ENCODE assay signal across 7 mouse cellular contexts in the genomic region with DNA sequence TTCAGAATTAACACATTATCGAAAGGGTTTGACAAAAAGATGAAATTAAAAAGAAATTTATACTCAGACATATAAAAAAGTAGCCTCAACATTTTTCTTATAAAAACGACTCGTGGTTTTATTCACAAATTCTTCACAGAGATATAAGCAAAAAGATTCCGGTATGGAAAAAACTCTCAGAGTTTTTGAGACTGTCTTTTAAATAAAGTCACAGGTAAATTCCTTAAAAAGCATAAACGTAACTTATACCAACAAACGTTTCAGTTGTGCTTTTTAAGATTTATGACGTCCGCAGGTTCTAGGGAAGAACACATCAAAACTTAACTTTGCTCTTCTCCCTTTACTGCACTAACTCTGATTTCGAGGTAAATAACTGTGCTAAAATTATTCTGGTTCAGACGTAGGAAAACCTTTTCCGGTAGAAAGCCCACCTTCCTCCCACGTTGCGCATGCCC. TPM values are rescaled to one million over a fixed set of nuclear protein-coding genes. Genes with fewer than 3 reads are reported as not detected.
DNase-seq lines count a peak whose midpoint lies in the region; ATAC-seq and TF ChIP-seq lines count a peak whose summit lies in the region.

No protein-coding gene starts in this region.

- no peak for TF ChIP-seq POLR2A in limb, embryonic 14.5 days (IDR thresholded peaks at IDR 0.05; ENCODE audit: borderline replicate concordance, extremely low read depth, insufficient read depth, insufficient read length)

- H3K9ac ChIP-seq in neural tube, embryonic 11.5 days (ENCODE audit: low read length), result no peak overlapping the region; the same call in 1 of the 2 replicates
- peak overlapping the region; percentile 71; the same call in 1 of the 2 replicates for H3K9ac ChIP-seq in forebrain, embryonic 11.5 days (ENCODE audit: low read length)
- H3K9ac ChIP-seq in limb, embryonic 14.5 days (ENCODE audit: low read depth, low read length, severe bottlenecking), result peak overlapping the region; percentile 78
- no peak overlapping the region for H3K9ac ChIP-seq in stomach, embryonic 15.5 days

- peaks cover 6% of the 10 kb centered on the region; the same call in 1 of the 2 replicates for H3K4me1 ChIP-seq in neural tube, embryonic 11.5 days (ENCODE audit: control insufficient read depth, insufficient read depth, low read length)
- H3K4me1 ChIP-seq in forebrain, embryonic 11.5 days (replicated peaks; ENCODE audit: control insufficient read depth, insufficient read depth, low read length), result peaks cover 4% of the 10 kb centered on the region
- H3K4me1 ChIP-seq in limb, embryonic 14.5 days (ENCODE audit: control insufficient read depth, insufficient read depth, low read length), result peaks cover 13% of the 10 kb centered on the region
- H3K4me1 ChIP-seq in stomach, embryonic 15.5 days, result peaks cover 11% of the 10 kb centered on the region

- ATAC-seq in neural tube, embryonic 11.5 days (ENCODE audit: insufficient read depth, low FRiP score, low TSS enrichment), result no peak
- no peak for ATAC-seq in forebrain, embryonic 11.5 days (replicated peaks; ENCODE audit: low FRiP score)
- ATAC-seq in limb, embryonic 14.5 days (ENCODE audit: low FRiP score, low read depth), result no peak
- ATAC-seq in stomach, embryonic 15.5 days (ENCODE audit: insufficient read depth, low FRiP score, low read depth), result no peak

- 1% methylated on average over 13 of the region's 13 CpGs for WGBS in neural tube, embryonic 11.5 days
- under 1% methylated on average over 13 of the region's 13 CpGs for WGBS in forebrain, embryonic 11.5 days
- 1% methylated on average over 13 of the region's 13 CpGs for WGBS in limb, embryonic 14.5 days
- under 1% methylated on average over 13 of the region's 13 CpGs for WGBS in stomach, embryonic 15.5 days

- DNase-seq in neural tube, embryonic 11.5 days (ENCODE audit: low spot score), result no peak
- DNase-seq in neural tube, embryonic 10.5 days (ENCODE audit: extremely low spot score, low spot score), result no peak
- no peak for DNase-seq in forebrain, embryonic 11.5 days (ENCODE audit: low spot score)
- no peak for DNase-seq in limb, embryonic 14.5 days (ENCODE audit: low spot score)
- DNase-seq in embryo, embryonic 10.5 days (ENCODE audit: low spot score), result no peak
- DNase-seq in thymus, postnatal 36 days, result no peak

- H3K4me3 ChIP-seq in neural tube, embryonic 11.5 days (ENCODE audit: low read depth, low read length), result peak overlapping the region; percentile 88
- peak overlapping the region; percentile 65 for H3K4me3 ChIP-seq in forebrain, embryonic 11.5 days (ENCODE audit: low read depth, low read length)
- H3K4me3 ChIP-seq in limb, embryonic 14.5 days (replicated peaks; ENCODE audit: low read length), result peak overlapping the region; percentile 85
- peak overlapping the region; percentile 66 for H3K4me3 ChIP-seq in stomach, embryonic 15.5 days (replicated peaks)

- no peaks in the 10 kb centered on the region for H3K27me3 ChIP-seq in neural tube, embryonic 11.5 days (ENCODE audit: control insufficient read depth, insufficient read depth, low read length)
- H3K27me3 ChIP-seq in forebrain, embryonic 11.5 days (ENCODE audit: control insufficient read depth, insufficient read depth, low read length), result no peaks in the 10 kb centered on the region
- H3K27me3 ChIP-seq in limb, embryonic 14.5 days (ENCODE audit: control insufficient read depth, insufficient read depth, low read length), result no peaks in the 10 kb centered on the region
- peaks cover 7% of the 10 kb centered on the region; the same call in 1 of the 2 replicates for H3K27me3 ChIP-seq in stomach, embryonic 15.5 days (replicated peaks)

- H3K36me3 ChIP-seq in neural tube, embryonic 11.5 days (ENCODE audit: control insufficient read depth, insufficient read depth, low read length), result no peaks in the 10 kb centered on the region
- no peaks in the 10 kb centered on the region; the same call in 1 of the 2 replicates for H3K36me3 ChIP-seq in forebrain, embryonic 11.5 days (ENCODE audit: control insufficient read depth, insufficient read depth, low read length)
- H3K36me3 ChIP-seq in limb, embryonic 14.5 days (ENCODE audit: control insufficient read depth, insufficient read depth, low read length), result peaks cover 19% of the 10 kb centered on the region
- H3K36me3 ChIP-seq in stomach, embryonic 15.5 days, result 0 out of 2 replicates have a peak, but pooled peaks cover 8% of the 10 kb centered on the region

- no peaks in the 10 kb centered on the region for H3K9me3 ChIP-seq in neural tube, embryonic 11.5 days (ENCODE audit: control insufficient read depth, low read length)
- H3K9me3 ChIP-seq in forebrain, embryonic 11.5 days (ENCODE audit: control insufficient read depth, low read length), result no peaks in the 10 kb centered on the region
- no peaks in the 10 kb centered on the region for H3K9me3 ChIP-seq in limb, embryonic 14.5 days (ENCODE audit: control insufficient read depth, low read length)
- H3K9me3 ChIP-seq in stomach, embryonic 15.5 days, result no peaks in the 10 kb centered on the region

- H3K27ac ChIP-seq in neural tube, embryonic 11.5 days (ENCODE audit: low read depth, low read length), result peak overlapping the region; percentile 95
- peak overlapping the region; percentile 74 for H3K27ac ChIP-seq in forebrain, embryonic 11.5 days (ENCODE audit: low read depth, low read length)
- peak overlapping the region; percentile 95 for H3K27ac ChIP-seq in limb, embryonic 14.5 days (replicated peaks; ENCODE audit: low read depth, low read length)
- peak overlapping the region; percentile 94 for H3K27ac ChIP-seq in stomach, embryonic 15.5 days

- H3K4me2 ChIP-seq in neural tube, embryonic 11.5 days (ENCODE audit: low read depth), result peak overlapping the region; percentile 69
- H3K4me2 ChIP-seq in forebrain, embryonic 11.5 days (ENCODE audit: low read depth, low read length, severe bottlenecking), result peak overlapping the region; percentile 80
- H3K4me2 ChIP-seq in limb, embryonic 14.5 days (replicated peaks; ENCODE audit: low read depth, low read length, severe bottlenecking), result peak overlapping the region; percentile 82
- H3K4me2 ChIP-seq in stomach, embryonic 15.5 days, result peak overlapping the region; percentile 91

RNA-seq across cellular contexts. Expression of gene Mynn, which starts 0.2 kb away (rescaled TPM):
- polyA plus RNA-seq in neural tube, embryonic 11.5 days (2014; fragmentation: Nextera tagmentation; extraction: Ambion mirVana), result 41.9 and 44.6 TPM in 2 replicates
- polyA plus RNA-seq in forebrain, embryonic 11.5 days (2014; fragmentation: Nextera tagmentation; extraction: Ambion mirVana), result 33.4 and 36.4 TPM in 2 replicates
- 22.3 TPM in 2 replicates for polyA plus RNA-seq in limb, embryonic 14.5 days (2012; rRNA removed)
- 30.6 and 32.0 TPM in 2 replicates for polyA plus RNA-seq in limb, embryonic 14.5 days (2014; fragmentation: Nextera tagmentation; extraction: Ambion mirVana)
- polyA plus RNA-seq in stomach, embryonic 15.5 days (2015; fragmentation: Nextera tagmentation; extraction: Ambion mirVana), result 23.8 and 25.8 TPM in 2 replicates

RNA-seq across cellular contexts. Expression of gene Actrt3, which starts 1.9 kb away (rescaled TPM):
- 0.31 and 0.37 TPM in 2 replicates for polyA plus RNA-seq in neural tube, embryonic 11.5 days (2014; fragmentation: Nextera tagmentation; extraction: Ambion mirVana)
- polyA plus RNA-seq in forebrain, embryonic 11.5 days (2014; fragmentation: Nextera tagmentation; extraction: Ambion mirVana), result 0.17 TPM in 1 of 2 replicates, not detected in the other
- polyA plus RNA-seq in limb, embryonic 14.5 days (2012; rRNA removed), result 0.11 TPM in 1 of 2 replicates, not detected in the other
- polyA plus RNA-seq in limb, embryonic 14.5 days (2014; fragmentation: Nextera tagmentation; extraction: Ambion mirVana), result 0.10 TPM in 1 of 2 replicates, not detected in the other
- polyA plus RNA-seq in stomach, embryonic 15.5 days (2015; fragmentation: Nextera tagmentation; extraction: Ambion mirVana), result 0.46 and 0.70 TPM in 2 replicates

RNA-seq across cellular contexts. Expression of gene Lrriq4, which starts 42.7 kb away (rescaled TPM):
- polyA plus RNA-seq in neural tube, embryonic 11.5 days (2014; fragmentation: Nextera tagmentation; extraction: Ambion mirVana), result 0.16 TPM in 1 of 2 replicates, not detected in the other
- not detected in 2 replicates for polyA plus RNA-seq in forebrain, embryonic 11.5 days (2014; fragmentation: Nextera tagmentation; extraction: Ambion mirVana)
- not detected in 2 replicates for polyA plus RNA-seq in limb, embryonic 14.5 days (2012; rRNA removed)
- not detected in 2 replicates for polyA plus RNA-seq in limb, embryonic 14.5 days (2014; fragmentation: Nextera tagmentation; extraction: Ambion mirVana)
- polyA plus RNA-seq in stomach, embryonic 15.5 days (2015; fragmentation: Nextera tagmentation; extraction: Ambion mirVana), result 0.06 TPM in 1 of 2 replicates, not detected in the other

RNA-seq across cellular contexts. Expression of gene Lrrc34, which starts 46.0 kb away (rescaled TPM):
- polyA plus RNA-seq in neural tube, embryonic 11.5 days (2014; fragmentation: Nextera tagmentation; extraction: Ambion mirVana), result 1.2 and 1.6 TPM in 2 replicates
- polyA plus RNA-seq in forebrain, embryonic 11.5 days (2014; fragmentation: Nextera tagmentation; extraction: Ambion mirVana), result 1.2 and 2.1 TPM in 2 replicates
- 0.27 and 0.52 TPM in 2 replicates for polyA plus RNA-seq in limb, embryonic 14.5 days (2012; rRNA removed)
- polyA plus RNA-seq in limb, embryonic 14.5 days (2014; fragmentation: Nextera tagmentation; extraction: Ambion mirVana), result 0.76 and 1.3 TPM in 2 replicates
- 0.58 and 0.75 TPM in 2 replicates for polyA plus RNA-seq in stomach, embryonic 15.5 days (2015; fragmentation: Nextera tagmentation; extraction: Ambion mirVana)

RNA-seq across cellular contexts. Expression of gene Mecom, which starts 53.8 kb away (rescaled TPM):
- 31.8 and 32.1 TPM in 2 replicates for polyA plus RNA-seq in neural tube, embryonic 11.5 days (2014; fragmentation: Nextera tagmentation; extraction: Ambion mirVana)
- 17.6 and 19.5 TPM in 2 replicates for polyA plus RNA-seq in forebrain, embryonic 11.5 days (2014; fragmentation: Nextera tagmentation; extraction: Ambion mirVana)
- 35.8 and 38.6 TPM in 2 replicates for polyA plus RNA-seq in limb, embryonic 14.5 days (2012; rRNA removed)
- 42.2 and 61.6 TPM in 2 replicates for polyA plus RNA-seq in limb, embryonic 14.5 days (2014; fragmentation: Nextera tagmentation; extraction: Ambion mirVana)
- polyA plus RNA-seq in stomach, embryonic 15.5 days (2015; fragmentation: Nextera tagmentation; extraction: Ambion mirVana), result 46.4 and 53.0 TPM in 2 replicates

Comparison
In these comparisons a context has a peak if more than half of its experiments do, and no peak if none do; other contexts are left out.
1. H3K9ac ChIP-seq: peak in forebrain, embryonic 11.5 days (single experiment) and limb, embryonic 14.5 days (single experiment); none in neural tube, embryonic 11.5 days (single experiment) and stomach, embryonic 15.5 days (single experiment).
2. Peak in every context shown above with its lines, with median percentiles within 50 percentile points of each other: H3K27ac ChIP-seq, H3K4me2 ChIP-seq and H3K4me3 ChIP-seq.